Mouse (Mus musculus): ENCODE results near the gene Shld2.

DNA sequence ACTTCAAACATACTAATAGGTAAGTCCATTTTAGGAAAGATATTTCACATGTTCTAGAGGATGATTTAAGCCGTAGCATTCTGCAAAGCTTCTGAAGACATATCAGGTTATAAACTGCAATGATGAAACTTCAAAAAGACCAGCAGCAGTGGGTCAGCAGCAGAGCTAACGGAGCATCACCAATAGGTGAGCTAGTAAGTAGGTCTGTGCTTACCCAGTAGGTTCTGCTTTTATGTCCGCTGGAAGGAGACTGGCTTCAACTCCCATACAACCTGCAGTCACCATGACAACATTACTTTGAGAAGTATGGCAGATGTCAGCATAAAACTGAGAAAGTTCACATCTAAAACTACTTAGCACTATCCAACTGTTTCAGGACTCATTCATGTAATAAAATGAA is 16.7 kb downstream of the Shld2 start:
- TF ChIP-seq CTCF (IDR thresholded peaks at IDR 0.05; ENCODE audit: extremely low read depth, insufficient read depth, low read length) (no peak), POLR2A (IDR thresholded peaks at IDR 0.05; ENCODE audit: extremely low read depth, insufficient read depth, low read length) (no peak)
